Mouse (Mus musculus): ENCODE measurements around the gene Tmem136. TPM values are rescaled to one million over a fixed set of nuclear protein-coding genes. Genes with fewer than 3 reads are reported as not detected.

Tmem136 gene
- polyA plus RNA-seq, 1 experiment: 0.07 TPM

DNA sequence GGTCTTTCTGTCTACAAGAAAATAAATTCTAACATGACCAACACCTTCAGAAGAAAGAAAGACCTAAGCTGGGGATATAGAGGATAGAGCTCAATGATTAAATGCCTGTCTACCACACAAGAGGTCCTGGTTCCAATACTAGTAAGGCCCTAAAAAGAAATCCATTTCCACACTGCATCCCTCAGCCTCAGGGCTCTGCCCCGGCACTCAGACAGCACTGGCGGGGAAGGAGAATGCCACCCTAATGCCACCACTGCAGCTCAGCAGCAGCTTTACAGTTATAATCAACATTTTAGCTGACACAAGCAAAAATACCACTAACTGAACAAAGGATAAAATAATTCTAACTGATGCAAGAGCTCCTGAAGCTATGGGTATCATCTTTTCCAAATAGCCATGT is 46.2 kb downstream of the Tmem136 start:
- TF ChIP-seq CEBPB (IDR thresholded peaks at IDR 0.05; ENCODE audit: insufficient read depth, poor library complexity, severe bottlenecking): no peak
- TF ChIP-seq TCF3 (IDR thresholded peaks at IDR 0.05; ENCODE audit: insufficient read length, low read depth): no peak
- TF ChIP-seq E2F4 (IDR thresholded peaks at IDR 0.05; ENCODE audit: insufficient read depth): no peak
- TF ChIP-seq MAX (IDR thresholded peaks at IDR 0.05; ENCODE audit: low read depth): no peak
- Histone ChIP-seq H3K4me3 (no peak overlapping the region), H3K79me2 (ENCODE audit: control insufficient read depth, insufficient read depth) (peaks cover 96% of the 10 kb centered on the region), H3K36me3 (ENCODE audit: control insufficient read depth, insufficient read depth) (no peaks in the 10 kb centered on the region), H3K27me3 (ENCODE audit: control insufficient read depth, insufficient read depth, insufficient read length) (no peaks in the 10 kb centered on the region), H3ac (ENCODE audit: control insufficient read depth, insufficient read length) (no peak overlapping the region), H3K4me2 (ENCODE audit: low read depth) (no peak overlapping the region)

GRCm38 (mm10) chr9:43067896-43068295 is 48.5 kb downstream of the Tmem136 start:
- H3K4me3 ChIP-seq: no peak overlapping the region
- no peaks in the 10 kb centered on the region for H3K27me3 ChIP-seq (ENCODE audit: control insufficient read depth, insufficient read depth, insufficient read length)
- H3ac ChIP-seq (ENCODE audit: control insufficient read depth, insufficient read length): no peak overlapping the region
- no peaks in the 10 kb centered on the region for H3K36me3 ChIP-seq (ENCODE audit: control insufficient read depth, insufficient read depth)
- TF ChIP-seq MYOD1 (IDR thresholded peaks at IDR 0.05; ENCODE audit: control insufficient read depth in 1 of 3, insufficient read length in 2 of 3, low read depth in 2 of 3) (no peak), REST (IDR thresholded peaks at IDR 0.05; ENCODE audit: insufficient read depth, insufficient read length) (no peak), POLR2A (IDR thresholded peaks at IDR 0.05; ENCODE audit: insufficient read length, low read depth) (no peak), USF1 (IDR thresholded peaks at IDR 0.05; ENCODE audit: low read depth) (no peak), POLR2AphosphoS2 (IDR thresholded peaks at IDR 0.05; ENCODE audit: insufficient read length, low read depth) (no peak), CEBPB (IDR thresholded peaks at IDR 0.05; ENCODE audit: insufficient read depth, poor library complexity, severe bottlenecking) (no peak), TCF3 (IDR thresholded peaks at IDR 0.05; ENCODE audit: insufficient read length, low read depth) (no peak), MYOG (IDR thresholded peaks at IDR 0.05; ENCODE audit: control insufficient read depth in 1 of 3, insufficient read depth in 1 of 3, insufficient read length in 2 of 3, low read depth in 2 of 3) (no peak), TCF12 (IDR thresholded peaks at IDR 0.05; ENCODE audit: insufficient read depth, poor library complexity, severe bottlenecking) (no peak), MAX (IDR thresholded peaks at IDR 0.05; ENCODE audit: low read depth) (no peak), E2F4 (IDR thresholded peaks at IDR 0.05; ENCODE audit: insufficient read depth) (no peak), SRF (IDR thresholded peaks at IDR 0.05; ENCODE audit: control insufficient read depth, insufficient read length, low read depth) (no peak)
- peaks cover 97% of the 10 kb centered on the region for H3K79me2 ChIP-seq (ENCODE audit: control insufficient read depth, insufficient read depth)
- no peak overlapping the region for H3K4me2 ChIP-seq (ENCODE audit: low read depth)

GRCm38 (mm10) chr9:43065231-43065630 is 51.1 kb downstream of the Tmem136 start:
- Histone ChIP-seq H3K4me2 (ENCODE audit: low read depth) (no peak overlapping the region), H3K36me3 (ENCODE audit: control insufficient read depth, insufficient read depth) (no peaks in the 10 kb centered on the region), H3K4me3 (no peak overlapping the region), H3K79me2 (ENCODE audit: control insufficient read depth, insufficient read depth) (peaks cover 88% of the 10 kb centered on the region), H3ac (ENCODE audit: control insufficient read depth, insufficient read length) (no peak overlapping the region), H3K27me3 (ENCODE audit: control insufficient read depth, insufficient read depth, insufficient read length) (no peaks in the 10 kb centered on the region)
- no peak for TF ChIP-seq USF1 (IDR thresholded peaks at IDR 0.05; ENCODE audit: low read depth)
- no peak for TF ChIP-seq POLR2AphosphoS2 (IDR thresholded peaks at IDR 0.05; ENCODE audit: insufficient read length, low read depth)
- TF ChIP-seq TCF12 (IDR thresholded peaks at IDR 0.05; ENCODE audit: insufficient read depth, poor library complexity, severe bottlenecking): no peak
- TF ChIP-seq E2F4 (IDR thresholded peaks at IDR 0.05; ENCODE audit: insufficient read depth): no peak
- no peak for TF ChIP-seq MAX (IDR thresholded peaks at IDR 0.05; ENCODE audit: low read depth)
- no peak for TF ChIP-seq MYOD1 (IDR thresholded peaks at IDR 0.05; ENCODE audit: control insufficient read depth in 1 of 3, insufficient read length in 2 of 3, low read depth in 2 of 3)
- no peak for TF ChIP-seq TCF3 (IDR thresholded peaks at IDR 0.05; ENCODE audit: insufficient read length, low read depth)
- no peak for TF ChIP-seq MYOG (IDR thresholded peaks at IDR 0.05; ENCODE audit: control insufficient read depth in 1 of 3, insufficient read depth in 1 of 3, insufficient read length in 2 of 3, low read depth in 2 of 3)
- no peak for TF ChIP-seq REST (IDR thresholded peaks at IDR 0.05; ENCODE audit: insufficient read depth, insufficient read length)
- no peak for TF ChIP-seq POLR2A (IDR thresholded peaks at IDR 0.05; ENCODE audit: insufficient read length, low read depth)
- TF ChIP-seq SRF (IDR thresholded peaks at IDR 0.05; ENCODE audit: control insufficient read depth, insufficient read length, low read depth): no peak
- TF ChIP-seq CEBPB (IDR thresholded peaks at IDR 0.05; ENCODE audit: insufficient read depth, poor library complexity, severe bottlenecking): no peak

GRCm38 (mm10) chr9:43061545-43061944 is 54.8 kb downstream of the Tmem136 start:
- no peak for TF ChIP-seq MYOD1 (IDR thresholded peaks at IDR 0.05; ENCODE audit: control insufficient read depth in 1 of 3, insufficient read length in 2 of 3, low read depth in 2 of 3)
- TF ChIP-seq CEBPB (IDR thresholded peaks at IDR 0.05; ENCODE audit: insufficient read depth, poor library complexity, severe bottlenecking): no peak
- TF ChIP-seq POLR2AphosphoS2 (IDR thresholded peaks at IDR 0.05; ENCODE audit: insufficient read length, low read depth): no peak
- TF ChIP-seq SRF (IDR thresholded peaks at IDR 0.05; ENCODE audit: control insufficient read depth, insufficient read length, low read depth): no peak
- no peak for TF ChIP-seq MAX (IDR thresholded peaks at IDR 0.05; ENCODE audit: low read depth)
- no peak for TF ChIP-seq E2F4 (IDR thresholded peaks at IDR 0.05; ENCODE audit: insufficient read depth)
- no peak for TF ChIP-seq POLR2A (IDR thresholded peaks at IDR 0.05; ENCODE audit: insufficient read length, low read depth)
- TF ChIP-seq TCF3 (IDR thresholded peaks at IDR 0.05; ENCODE audit: insufficient read length, low read depth): no peak
- no peak for TF ChIP-seq TCF12 (IDR thresholded peaks at IDR 0.05; ENCODE audit: insufficient read depth, poor library complexity, severe bottlenecking)
- TF ChIP-seq USF1 (IDR thresholded peaks at IDR 0.05; ENCODE audit: low read depth): no peak
- TF ChIP-seq REST (IDR thresholded peaks at IDR 0.05; ENCODE audit: insufficient read depth, insufficient read length): no peak
- TF ChIP-seq MYOG (IDR thresholded peaks at IDR 0.05; ENCODE audit: control insufficient read depth in 1 of 3, insufficient read depth in 1 of 3, insufficient read length in 2 of 3, low read depth in 2 of 3): no peak
- no peak overlapping the region for H3K4me3 ChIP-seq
- H3K79me2 ChIP-seq (ENCODE audit: control insufficient read depth, insufficient read depth): peaks cover 52% of the 10 kb centered on the region
- H3K27me3 ChIP-seq (ENCODE audit: control insufficient read depth, insufficient read depth, insufficient read length): no peaks in the 10 kb centered on the region
- no peaks in the 10 kb centered on the region for H3K36me3 ChIP-seq (ENCODE audit: control insufficient read depth, insufficient read depth)
- no peak overlapping the region for H3K4me2 ChIP-seq (ENCODE audit: low read depth)
- H3ac ChIP-seq (ENCODE audit: control insufficient read depth, insufficient read length): no peak overlapping the region

Other genes with a start within 250 kb of the Tmem136 start
- not detected for gene Grik4, start 172.1 kb downstream of the Tmem136 start, polyA plus RNA-seq (2012; fragmentation: generic; extraction: Trizol)
- 12.9 TPM for gene Arhgef12, start 9.3 kb downstream of the Tmem136 start, polyA plus RNA-seq (2012; fragmentation: generic; extraction: Trizol)
- gene Pou2f3, start 93.8 kb upstream of the Tmem136 start, polyA plus RNA-seq (2012; fragmentation: generic; extraction: Trizol): not detected
- 27.1 TPM for gene Oaf, start 123.3 kb upstream of the Tmem136 start, polyA plus RNA-seq (2012; fragmentation: generic; extraction: Trizol)
- 0.05 TPM for gene Trim29, start 194.3 kb upstream of the Tmem136 start, polyA plus RNA-seq (2012; fragmentation: generic; extraction: Trizol)

All from myocyte (in vitro differentiated cells).